Mouse (Mus musculus) olfactory bulb, adult 2 months (tissue): ENCODE measurements around the gene Spdl1.

Experiments
- CTCF ChIP-seq: fragments of 200-500 bp; IDR thresholded peaks from 2 replicates; pipeline ENCODE4 v1.5.1; 2012; ENCODE audit warnings: low read depth, mild to moderate bottlenecking, low read length, moderate library complexity; ENCODE audit not compliant: insufficient read depth
- POLR2A ChIP-seq: fragments of 200-500 bp; IDR thresholded peaks from 2 replicates; pipeline ENCODE4 v1.6.1; 2012; ENCODE audit warnings: mild to moderate bottlenecking, low read depth, low read length, moderate library complexity; ENCODE audit not compliant: insufficient read depth

DNA sequence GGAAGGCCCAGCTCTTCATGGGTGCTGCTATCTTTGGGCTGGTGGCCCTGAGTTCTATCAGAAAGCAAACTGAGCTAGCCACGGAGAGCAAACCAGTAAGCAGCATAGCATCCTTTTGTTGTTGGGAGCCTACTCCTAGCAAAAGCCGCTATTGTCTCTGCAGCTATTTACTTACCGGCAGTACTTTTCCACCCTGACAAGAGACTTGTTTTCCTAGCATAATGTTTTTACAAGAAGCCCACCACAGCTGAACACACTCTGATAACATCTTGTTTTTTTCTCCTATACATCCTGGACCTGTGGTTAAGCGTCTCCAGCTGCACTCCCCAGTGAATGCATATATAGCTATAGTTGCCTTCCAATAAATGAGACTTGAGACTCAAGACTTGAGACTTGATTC is 5.6 kb upstream of the Spdl1 start:
- no peak for TF ChIP-seq CTCF
- no peak for TF ChIP-seq POLR2A
